Mouse (Mus musculus): Measurements from ENCODE around the gene Ggt6.

DNA sequence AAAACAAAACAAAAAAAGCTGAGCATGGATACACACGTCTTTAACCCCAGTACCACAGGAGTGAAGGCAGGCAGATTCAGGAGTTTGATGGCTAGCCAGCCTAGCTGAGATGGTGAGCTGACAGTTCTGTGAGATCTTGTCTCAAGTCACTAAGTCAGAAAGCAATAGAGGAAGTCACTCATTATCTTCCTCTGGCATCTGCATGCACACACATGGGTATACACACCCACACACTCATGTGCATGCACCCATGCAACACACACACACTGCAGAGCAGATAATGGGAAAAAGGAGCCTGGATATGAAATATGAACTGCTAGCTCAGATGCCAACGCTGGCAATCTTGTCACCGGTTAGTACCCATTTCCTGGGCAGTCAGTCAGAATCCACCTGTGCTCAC, 42.1 kb upstream of the Ggt6 start:
- TF ChIP-seq ZNF384 (IDR thresholded peaks at IDR 0.05; ENCODE audit: low read depth, low read length) (no peak), NELFE (IDR thresholded peaks at IDR 0.05; ENCODE audit: low read depth, low read length) (no peak), CTCF (conservative IDR thresholded peaks at IDR 0.05 in 1 of 2, IDR thresholded peaks at IDR 0.05 in 1 of 2; ENCODE audit: low read depth in 2 of 2, low read length in 2 of 2) (no peak), MAX (IDR thresholded peaks at IDR 0.05; ENCODE audit: low read length) (no peak), POLR2A (IDR thresholded peaks at IDR 0.05; ENCODE audit: low read depth, low read length) (no peak)
